Mouse (Mus musculus): ENCODE results near the gene Map1lc3a.

Gene Map1lc3a

DNA sequence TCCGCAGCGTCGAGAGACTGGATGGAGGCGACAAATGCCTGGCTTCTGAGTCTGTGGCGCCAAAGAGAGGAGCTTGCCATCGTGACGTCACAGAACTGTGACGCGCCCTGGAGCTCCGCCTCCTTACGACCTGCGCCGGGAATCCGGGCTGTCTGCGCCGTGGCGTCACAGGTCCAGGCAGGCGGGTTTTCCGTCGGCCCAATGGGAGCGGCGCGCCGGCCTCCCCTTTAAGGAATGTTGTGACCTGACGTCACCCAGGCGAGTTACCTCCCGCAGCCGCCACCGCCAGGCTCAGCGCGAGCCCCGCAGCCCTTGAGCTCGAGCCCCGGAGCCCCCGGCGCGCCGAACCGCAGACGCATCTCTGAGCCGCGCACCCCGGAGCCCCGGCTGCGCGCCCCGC, at the start of gene Map1lc3a:
Gene Map1lc3a (plus strand): TSS at position 103 of the 400 bp plus-strand sequence.
- DNase-seq (ENCODE audit: low spot score) = peak; percentile 98

GRCm38 (mm10) chr2:155235746-155236361, 40.2 kb upstream of the Map1lc3a start:
- DNase-seq (ENCODE audit: low spot score) = no peak

DNA sequence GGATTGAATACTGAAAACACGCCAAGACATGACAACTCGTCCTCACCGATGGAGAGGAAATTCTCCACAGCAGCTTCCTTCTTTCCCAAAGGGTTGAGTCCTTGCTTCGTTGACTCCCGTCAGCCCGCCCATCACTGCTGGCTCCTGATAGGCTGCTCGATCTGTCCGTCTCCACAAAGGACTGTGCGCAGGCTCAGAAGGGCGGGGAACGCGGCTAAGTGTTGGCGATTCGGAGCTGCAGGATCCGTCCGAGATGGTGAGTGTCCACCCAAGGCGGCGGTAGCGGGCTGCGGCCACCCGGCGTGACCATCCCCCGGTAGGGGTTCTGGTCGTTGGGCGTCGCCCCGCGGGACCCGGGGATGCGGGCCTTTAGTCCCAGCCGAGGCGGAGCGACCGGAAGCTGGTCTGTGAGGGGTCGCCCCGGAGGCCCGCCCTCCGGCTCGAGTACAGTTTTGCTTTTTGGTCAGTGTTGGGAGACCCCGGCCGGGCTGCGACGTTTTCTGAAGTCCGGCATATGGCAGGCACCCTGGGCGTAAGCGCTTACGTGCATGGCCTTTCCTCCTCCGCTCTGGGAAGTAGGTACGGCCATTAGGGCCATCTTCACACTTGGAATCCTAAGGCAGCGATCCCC, 39.6 kb upstream of the Map1lc3a start, which contains the start of gene Dynlrb1:
Gene Dynlrb1 (plus strand): TSS at position 172 of the 631 bp plus-strand sequence.
- peak; percentile 99 for DNase-seq (ENCODE audit: low spot score)

- DNase-seq (ENCODE audit: low spot score) = peak; percentile 40
Measured at GRCm38 (mm10) chr2:155237276-155237675, 38.8 kb upstream of the Map1lc3a start.

GRCm38 (mm10) chr2:155240915-155241314, 35.2 kb upstream of the Map1lc3a start:
- DNase-seq (ENCODE audit: low spot score) = peak; percentile 37

- peak; percentile 14 for DNase-seq (ENCODE audit: low spot score)
Measured at GRCm38 (mm10) chr2:155242296-155242855, 33.7 kb upstream of the Map1lc3a start.

DNA sequence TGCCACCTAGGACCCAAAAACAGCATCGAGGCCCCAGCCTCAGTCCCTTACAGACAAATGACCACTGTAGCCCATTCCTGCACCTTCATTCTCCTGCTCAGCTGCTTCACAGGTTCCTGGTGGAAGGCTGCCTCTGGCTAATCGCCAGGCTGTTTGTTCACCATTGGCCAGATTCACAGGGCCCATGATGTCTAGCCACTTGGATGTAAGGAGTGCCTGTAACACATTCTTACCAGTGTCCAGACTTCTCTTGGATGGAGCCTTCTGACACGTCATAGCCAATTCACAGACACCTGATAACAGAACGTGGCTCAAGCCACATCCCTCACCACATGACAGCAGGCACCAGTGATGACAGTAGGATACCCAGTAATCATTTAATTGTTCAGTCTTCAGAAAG, 29.9 kb upstream of the Map1lc3a start:
- DNase-seq (ENCODE audit: low spot score) = peak; percentile 39

DNA sequence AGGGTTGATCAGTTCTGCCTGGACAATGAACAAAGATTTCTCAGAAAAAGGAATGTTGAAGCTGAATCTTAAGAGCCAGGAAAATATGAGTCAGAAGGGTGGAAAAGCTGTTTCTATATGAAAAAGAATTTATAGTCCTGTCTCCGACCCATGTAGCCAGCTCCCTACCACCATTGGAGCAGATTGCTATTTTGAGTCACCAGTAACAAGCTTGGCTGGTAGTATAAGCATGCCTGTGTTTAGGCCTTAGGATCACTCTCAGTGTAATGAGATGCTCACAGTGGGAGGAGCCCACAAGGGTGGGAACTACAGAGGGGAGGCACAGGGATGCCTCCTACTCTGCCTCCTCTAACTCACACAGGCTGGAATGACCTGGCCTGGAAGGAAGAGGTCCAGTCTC, 27.9 kb upstream of the Map1lc3a start:
- DNase-seq (ENCODE audit: low spot score) = peak; percentile 27

GRCm38 (mm10) chr2:155248718-155249117, 27.4 kb upstream of the Map1lc3a start:
- DNase-seq (ENCODE audit: low spot score) = peak; percentile 16

- peak; percentile 16 for DNase-seq (ENCODE audit: low spot score)
Measured at GRCm38 (mm10) chr2:155249588-155249987, 26.5 kb upstream of the Map1lc3a start.

- no peak for DNase-seq (ENCODE audit: low spot score)
Measured at GRCm38 (mm10) chr2:155265526-155265925, 10.6 kb upstream of the Map1lc3a start.

GRCm38 (mm10) chr2:155266896-155267295, 9.2 kb upstream of the Map1lc3a start:
- DNase-seq (ENCODE audit: low spot score) = no peak

DNA sequence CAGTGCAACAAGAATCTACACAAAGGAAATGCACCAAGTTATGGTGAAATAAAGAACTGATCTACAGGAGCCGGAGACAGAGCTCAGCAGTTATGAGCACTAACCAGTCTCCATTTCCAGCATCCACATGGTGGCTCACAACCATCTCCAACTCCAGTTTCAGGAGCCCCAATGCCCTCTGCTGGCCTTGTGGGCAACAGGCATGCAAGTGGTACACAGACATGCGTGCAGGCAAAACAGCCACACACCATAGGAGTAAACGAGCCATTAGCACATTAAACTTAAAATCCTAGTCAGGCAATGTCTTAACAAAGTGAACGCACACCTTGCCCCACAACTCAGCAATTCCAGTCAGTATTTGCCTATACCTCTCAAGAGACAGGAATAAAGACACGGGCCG, 4.1 kb upstream of the Map1lc3a start:
- DNase-seq (ENCODE audit: low spot score) = no peak

GRCm38 (mm10) chr2:155272396-155273170, 3.5 kb upstream of the Map1lc3a start:
- peak; percentile 34 for DNase-seq (ENCODE audit: low spot score)

GRCm38 (mm10) chr2:155273603-155274002, 2.5 kb upstream of the Map1lc3a start:
- DNase-seq (ENCODE audit: low spot score) = no peak

- DNase-seq (ENCODE audit: low spot score) = peak; percentile 80
Measured at GRCm38 (mm10) chr2:155276621-155277175, 601 bp downstream of the Map1lc3a start.

DNA sequence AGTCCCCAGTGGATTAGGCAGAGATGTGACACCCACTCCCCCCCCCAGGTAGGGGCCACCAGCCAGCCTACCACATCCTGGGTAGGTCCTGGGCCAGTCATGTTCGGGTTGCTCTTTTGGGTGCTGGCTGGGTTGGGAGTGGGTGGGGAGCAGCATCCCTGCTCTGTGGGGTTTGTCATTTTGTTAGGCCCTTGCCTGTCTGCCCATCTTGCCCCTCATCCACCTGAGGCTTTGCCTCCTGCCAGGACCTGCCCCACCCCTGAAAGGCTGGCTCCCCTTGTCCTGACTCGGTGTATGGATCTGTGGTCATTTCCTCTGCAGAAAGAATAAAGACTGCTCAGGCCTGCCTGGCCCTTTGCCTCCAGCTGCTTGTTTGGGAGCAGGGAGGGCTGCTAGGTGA, 1.6 kb downstream of the Map1lc3a start:
- DNase-seq (ENCODE audit: low spot score) = no peak

DNA sequence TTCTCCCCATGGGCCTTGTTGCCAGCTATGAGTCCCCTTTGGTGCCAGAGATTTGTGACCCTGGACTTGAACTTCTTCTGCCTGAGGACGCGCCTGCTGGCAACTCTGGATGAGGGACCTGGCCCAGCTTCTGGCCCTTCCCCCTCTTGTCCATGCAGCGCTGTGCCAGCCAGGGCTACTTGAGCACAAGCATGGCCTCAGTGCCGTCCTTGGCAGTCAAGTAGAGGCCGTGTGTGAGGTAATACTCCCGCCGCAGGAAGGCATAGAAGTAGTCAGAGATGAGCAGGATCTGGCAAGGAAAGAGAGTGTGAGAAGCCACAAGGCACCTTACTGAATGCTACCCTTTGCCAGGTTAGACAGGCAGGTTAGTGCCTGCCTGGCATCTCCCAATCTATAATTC, 2.3 kb downstream of the Map1lc3a start:
- DNase-seq (ENCODE audit: low spot score) = no peak

DNA sequence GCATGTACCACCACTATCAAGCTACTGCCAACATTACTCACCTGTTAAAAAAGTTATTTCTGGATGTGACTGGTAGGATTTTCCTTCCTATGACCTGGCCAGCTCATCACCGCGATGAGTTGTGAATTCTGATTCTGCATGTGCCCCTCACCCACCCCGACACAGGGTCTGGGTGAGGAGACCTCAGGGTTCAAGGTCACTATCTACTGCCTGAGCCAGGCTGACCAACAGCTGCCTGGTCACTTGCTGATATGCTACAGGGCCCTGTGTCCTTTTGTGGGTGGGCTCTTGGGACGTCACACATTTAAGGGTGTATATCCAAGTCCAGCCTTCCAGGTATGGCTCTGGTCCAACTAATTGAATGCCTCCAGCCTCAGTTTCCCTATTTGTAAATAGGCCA, 3.1 kb downstream of the Map1lc3a start:
- DNase-seq (ENCODE audit: low spot score) = no peak

- DNase-seq (ENCODE audit: low spot score) = no peak
Measured at GRCm38 (mm10) chr2:155280116-155280515, 4.0 kb downstream of the Map1lc3a start.

DNA sequence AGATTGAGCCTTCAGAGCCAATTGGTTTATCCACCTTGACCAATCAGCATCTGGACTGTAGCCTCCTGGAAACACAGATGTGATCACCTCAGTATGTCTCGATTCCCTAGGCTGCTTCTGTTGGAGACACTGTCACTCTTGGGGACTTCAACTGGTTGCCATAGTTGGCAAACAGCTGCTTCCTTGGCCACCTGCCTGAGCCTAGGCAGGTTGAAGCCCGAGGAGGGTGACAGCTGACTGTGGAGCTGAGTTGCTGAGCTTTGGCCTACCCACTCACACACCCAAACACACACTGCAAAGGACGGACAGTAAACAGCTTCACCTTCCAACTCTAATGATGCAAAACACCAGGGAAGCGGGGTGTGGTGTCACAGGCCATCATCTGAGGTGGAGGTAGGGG, 7.7 kb downstream of the Map1lc3a start:
- DNase-seq (ENCODE audit: low spot score) = no peak

GRCm38 (mm10) chr2:155284647-155285046, 8.6 kb downstream of the Map1lc3a start:
- no peak for DNase-seq (ENCODE audit: low spot score)

All from testis, postnatal 10 days (tissue).